Mouse (Mus musculus) right cerebral cortex, postnatal 25 days (tissue): ENCODE measurements around the gene Cfap126.

ENCODE experiments used
- DNase-seq: peaks from one replicate; pipeline ENCODE4 v3.0.0; 2022

The Cfap126 gene

GRCm38 (mm10) chr1:171096110-171096964 lies 17.4 kb upstream of the Cfap126 start:
- no peak for DNase-seq

DNA sequence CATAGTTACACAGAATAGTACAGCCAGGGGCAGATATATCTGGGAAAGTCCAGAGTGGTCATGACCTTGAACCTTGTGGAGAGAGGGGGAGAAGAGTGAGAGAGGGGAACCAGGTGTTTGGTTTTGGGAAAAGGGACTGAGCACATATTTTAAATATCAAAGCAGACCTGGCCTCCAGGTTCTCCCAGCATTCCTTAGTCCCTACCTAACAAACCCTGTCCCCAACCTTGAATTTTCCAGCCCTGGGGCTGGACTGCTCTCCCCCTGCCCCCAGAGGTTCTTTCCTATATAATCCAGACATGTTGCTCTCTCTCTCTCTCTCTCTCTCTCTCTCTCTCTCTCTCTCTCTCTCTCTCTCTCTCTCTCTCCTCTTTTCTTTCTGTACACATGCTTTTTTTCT lies 16.6 kb upstream of the Cfap126 start:
- no peak for DNase-seq

DNA sequence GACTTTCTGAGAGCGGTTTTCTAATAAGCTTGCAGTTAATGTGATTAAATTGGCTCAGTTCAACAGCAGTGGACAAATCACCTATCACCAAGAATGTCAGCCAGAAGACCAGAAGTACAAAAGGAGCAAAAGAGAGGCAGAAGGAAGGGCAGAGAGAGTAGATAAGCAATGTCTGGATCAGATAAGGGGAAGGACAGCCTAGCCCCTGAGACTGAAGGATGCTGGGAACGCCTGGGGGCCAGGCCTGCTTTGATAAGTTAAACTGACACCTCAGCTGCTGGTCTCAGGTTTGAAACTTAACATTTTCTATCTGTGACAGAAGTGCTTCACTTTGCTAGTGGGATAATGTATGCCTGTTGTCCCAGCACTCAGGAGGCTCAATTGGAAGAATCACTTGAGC lies 16.1 kb upstream of the Cfap126 start:
- no peak for DNase-seq

DNA sequence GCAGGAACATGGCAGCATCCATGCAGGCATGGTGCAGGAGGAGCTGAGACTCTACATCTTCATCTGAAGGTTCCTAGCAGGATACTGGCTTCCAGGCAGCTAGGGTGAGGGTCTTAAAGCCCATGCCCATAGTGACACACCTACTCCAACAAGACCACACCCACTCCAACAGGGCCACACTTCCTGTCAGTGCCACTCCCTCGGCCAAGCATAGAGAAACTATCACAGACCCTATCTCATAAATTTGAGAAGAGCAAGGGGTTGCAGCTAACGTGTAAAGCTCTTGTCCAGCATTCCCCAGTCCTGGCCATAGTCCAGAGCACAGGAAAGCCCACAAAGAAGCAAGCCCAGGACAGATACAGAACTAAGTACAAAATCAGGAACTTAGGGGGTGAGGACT lies 12.7 kb upstream of the Cfap126 start:
- DNase-seq = no peak

DNA sequence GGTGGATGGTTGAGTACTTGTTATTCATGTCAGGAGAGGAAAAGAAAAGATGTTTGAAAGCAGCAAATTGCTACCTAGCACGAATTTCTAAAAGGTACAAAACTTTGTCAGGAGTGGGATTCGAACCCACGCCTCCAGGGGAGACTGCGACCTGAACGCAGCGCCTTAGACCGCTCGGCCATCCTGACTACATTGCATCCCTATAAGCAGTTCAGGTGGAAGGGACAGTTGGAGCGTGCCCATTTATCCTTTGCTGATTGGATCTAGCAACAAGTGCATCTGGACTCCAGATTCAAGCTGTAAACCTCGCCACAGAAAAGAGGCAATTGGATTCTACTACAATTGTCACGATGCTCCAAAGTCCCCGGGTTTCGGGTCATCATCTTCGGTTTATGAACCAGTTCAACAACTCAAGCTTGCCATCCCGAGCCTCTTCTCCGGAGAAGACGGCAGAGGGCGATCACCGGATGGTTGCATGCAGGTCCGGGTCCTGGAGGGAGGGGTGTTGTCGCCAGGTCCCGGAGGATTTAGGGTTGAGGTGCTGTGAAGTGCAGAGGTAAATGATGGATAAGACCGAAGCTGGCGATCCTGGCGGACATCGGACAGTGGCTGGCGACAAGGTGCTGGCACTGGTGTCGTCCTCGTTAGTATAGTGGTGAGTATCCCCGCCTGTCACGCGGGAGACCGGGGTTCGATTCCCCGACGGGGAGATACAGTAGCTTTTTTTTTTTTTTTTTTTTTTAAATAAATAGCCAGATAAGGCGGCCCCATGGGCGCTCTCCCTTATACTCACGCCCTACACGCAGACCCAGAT lies 11.8 kb upstream of the Cfap126 start:
- DNase-seq = peak; percentile 86

DNA sequence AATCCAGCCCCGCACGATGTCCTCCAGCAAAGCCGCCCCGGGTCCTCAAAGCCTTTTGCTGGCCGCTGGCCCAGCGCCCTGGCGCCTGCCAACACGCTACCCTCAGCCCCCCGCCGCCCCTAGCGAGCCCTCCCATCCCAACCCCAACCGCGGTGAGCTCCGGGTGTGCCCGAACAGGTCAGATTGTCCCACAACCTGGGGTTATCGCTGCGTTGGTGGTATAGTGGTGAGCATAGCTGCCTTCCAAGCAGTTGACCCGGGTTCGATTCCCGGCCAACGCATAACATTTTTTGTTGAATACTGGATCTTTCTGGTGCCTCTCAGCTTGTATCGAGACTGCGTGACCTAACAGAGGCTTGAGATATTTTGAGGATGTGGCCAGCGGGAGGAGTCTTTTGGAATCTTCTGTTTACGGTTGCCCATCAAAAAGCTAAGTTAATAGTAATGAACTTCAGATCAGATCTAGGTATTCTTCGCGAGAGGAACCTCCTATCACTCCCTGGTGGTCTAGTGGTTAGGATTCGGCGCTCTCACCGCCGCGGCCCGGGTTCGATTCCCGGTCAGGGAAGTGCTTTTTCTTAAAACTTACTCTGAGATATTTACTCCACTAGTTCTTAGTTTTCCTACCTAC lies 11.1 kb upstream of the Cfap126 start:
- peak; percentile 83 for DNase-seq

DNA sequence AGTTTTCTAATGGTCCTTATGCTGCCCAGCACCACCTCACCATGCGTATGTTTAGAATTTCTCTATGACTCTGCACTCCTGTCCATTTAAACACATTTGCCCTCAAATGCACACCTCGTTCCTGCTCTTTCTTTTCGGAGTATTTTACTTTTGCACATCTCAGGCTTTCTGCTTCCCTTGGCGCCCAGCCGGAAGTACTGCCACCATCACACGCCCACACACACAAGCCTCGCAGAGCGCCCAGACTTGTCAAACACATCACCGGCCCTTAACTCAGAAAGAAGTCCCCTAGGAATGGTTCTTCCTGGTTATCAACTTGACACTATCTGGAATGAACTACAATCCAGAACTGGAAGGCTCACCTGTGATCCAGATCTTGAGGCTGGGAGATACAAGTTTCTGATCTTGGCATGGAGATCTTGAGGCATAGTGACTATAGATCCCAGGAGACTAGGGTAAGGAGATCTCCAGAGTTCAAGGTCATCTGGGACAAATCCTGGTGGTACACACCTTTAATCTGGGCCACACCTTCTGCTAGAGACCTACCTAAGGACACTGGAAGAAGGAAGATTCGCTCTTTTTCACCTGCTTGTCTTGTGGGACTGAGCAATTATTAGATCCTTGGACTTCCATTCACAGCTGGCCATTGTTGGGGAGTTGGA lies 10.4 kb upstream of the Cfap126 start:
- no peak for DNase-seq

DNA sequence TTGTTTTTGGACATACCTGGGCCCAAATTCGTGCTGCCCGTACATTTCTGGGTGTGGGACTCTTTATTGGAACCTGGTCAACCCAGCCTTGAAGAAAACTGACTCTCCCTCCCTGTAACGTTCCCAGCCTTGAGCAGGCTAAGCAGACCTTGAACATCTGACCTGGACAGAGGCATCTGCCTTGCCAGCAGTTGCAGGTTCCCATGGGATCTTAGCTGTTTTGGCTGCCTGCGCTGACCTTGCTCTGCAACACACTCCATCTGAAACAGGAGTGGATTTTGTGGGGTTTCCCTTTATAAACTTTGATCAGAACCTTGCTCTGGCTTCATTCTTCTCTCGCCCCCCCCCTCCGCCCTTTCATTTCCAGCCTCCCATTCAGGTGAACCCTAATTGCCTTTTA lies 8.5 kb upstream of the Cfap126 start:
- DNase-seq = no peak

DNA sequence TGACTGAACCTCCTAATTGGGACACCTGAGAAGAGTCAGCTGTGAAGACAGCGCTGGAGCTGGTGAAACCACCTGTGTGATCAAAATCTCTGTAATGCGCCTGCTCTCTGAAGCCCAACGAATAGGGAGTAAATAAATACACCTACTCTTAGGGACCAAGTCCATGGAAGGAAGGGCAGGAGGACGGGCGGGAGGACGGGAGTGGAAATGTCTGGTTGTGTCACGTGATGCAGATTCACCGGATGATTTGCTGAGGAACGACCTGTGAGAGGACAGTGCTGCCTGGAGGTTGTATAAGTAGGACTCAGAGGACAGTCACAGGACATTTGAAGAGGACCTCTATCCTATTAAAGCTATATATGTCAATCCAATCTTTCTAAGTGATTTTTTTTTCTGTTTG lies 4.1 kb upstream of the Cfap126 start:
- no peak for DNase-seq

DNA sequence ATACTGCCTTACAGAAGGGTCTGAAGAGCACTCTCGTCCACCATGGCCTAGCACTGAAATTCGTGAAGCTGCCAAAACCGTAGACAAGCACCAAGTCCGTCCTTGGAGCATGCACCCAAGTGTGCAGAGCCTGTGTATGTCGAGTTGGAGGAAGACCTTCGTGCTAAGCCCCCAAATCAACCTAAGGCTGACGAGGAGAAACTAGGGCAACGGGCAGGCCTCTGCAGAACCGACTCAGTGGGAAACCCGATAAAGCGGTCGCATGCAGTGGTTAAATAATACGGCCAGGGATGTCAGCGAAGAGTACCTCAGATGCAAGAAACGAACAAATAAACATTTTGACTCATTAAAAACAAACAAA lies 3.1 kb upstream of the Cfap126 start:
- DNase-seq = no peak

GRCm38 (mm10) chr1:171111020-171111780 lies 2.5 kb upstream of the Cfap126 start:
- peak; percentile 94 for DNase-seq

DNA sequence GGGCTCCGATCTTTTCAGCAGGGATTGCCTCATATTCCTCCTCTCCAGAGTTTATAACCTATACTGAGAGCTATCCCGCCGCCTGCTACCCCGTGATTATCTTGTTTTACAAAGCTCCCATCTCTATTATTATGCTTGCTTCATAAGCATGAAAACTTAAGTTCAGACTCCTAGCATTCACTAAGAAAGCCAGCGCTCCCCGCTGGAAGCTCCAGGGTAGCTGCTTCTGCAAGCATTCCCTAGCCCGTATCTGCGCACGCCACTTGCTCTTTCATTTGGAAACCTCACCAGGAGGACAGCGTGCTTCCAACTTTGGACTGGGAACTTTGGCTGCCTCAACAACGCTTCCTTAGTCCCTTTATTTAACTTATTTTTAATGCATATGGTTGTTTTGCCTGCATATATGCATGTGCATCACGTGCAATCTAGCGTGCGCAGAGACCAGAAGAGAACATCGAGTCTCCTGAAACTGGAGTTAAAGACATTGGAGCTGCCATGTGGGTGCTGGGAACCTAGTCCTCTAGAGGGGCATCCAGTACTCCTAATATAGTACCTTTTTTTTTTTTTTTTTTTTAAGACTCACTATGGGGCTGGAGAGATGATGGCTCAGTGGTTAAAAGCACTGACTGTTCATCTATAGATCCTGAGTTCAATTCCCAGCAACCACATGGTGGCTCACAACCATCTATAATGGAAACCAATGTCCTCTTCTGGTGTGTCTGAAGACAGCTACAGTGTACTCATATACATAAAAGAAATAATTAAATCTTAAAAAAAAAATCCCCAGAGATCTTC lies 1.7 kb upstream of the Cfap126 start:
- DNase-seq = no peak

DNA sequence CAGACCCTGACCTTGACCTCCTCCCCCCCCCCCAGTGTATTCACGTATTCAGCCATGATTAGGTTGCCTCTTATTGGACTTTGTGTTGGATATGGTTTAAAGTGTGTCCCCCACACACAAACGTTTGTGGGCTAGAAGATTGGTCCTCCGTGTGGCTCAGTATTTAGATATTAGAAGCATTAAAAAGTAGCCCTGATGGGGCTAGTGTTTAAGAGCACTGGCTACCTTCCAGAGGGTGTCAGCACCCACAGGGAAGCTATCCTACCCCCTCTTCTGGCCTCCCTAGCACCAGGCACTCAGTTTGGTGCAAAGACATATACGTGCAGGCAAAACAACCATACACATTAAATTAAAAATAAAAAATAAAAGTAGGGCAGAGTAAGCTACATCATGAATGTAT lies 732 bp upstream of the Cfap126 start:
- DNase-seq = no peak

GRCm38 (mm10) chr1:171116280-171116679 lies 2.6 kb downstream of the Cfap126 start:
- DNase-seq = no peak

DNA sequence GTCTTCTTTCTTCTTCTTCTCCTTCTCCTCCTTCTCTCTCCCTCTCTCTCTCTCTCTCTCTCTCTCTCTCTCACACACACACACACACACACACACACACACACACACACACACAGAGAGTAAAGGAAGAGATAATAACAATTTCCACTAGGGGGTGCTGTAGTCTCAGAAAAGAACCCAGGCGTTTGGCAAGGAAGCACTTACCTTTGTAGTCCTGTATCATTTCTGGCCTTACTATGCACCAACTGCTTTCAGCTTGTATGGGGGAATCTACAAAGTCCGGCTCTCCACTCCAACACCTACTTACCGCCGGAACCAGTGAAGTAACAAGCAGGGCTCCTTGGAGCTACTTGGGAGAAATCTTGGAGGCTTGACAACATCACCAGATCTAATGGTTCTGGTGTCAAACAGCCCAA lies 4.6 kb downstream of the Cfap126 start:
- DNase-seq = no peak

DNA sequence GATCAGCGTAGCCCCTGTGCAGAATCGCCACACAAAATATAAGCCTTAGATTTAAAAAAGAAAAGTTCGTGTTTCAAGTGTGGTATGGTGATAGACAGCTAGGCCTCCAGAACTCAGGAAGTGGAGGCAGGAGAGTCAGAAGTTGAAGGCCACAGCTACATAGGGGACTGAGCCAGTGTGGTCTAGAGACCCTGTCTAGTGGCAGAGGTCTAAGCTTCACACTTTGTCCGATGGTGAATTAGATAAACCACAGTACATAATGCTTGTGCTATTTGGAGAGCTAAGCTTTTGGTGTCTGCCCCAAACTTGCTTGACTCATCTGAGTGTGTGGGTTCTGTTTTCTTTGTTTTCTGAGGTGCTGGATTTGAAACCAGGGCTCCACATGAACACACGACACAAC lies 5.3 kb downstream of the Cfap126 start:
- no peak for DNase-seq

GRCm38 (mm10) chr1:171119405-171119804 lies 5.7 kb downstream of the Cfap126 start:
- DNase-seq = no peak

DNA sequence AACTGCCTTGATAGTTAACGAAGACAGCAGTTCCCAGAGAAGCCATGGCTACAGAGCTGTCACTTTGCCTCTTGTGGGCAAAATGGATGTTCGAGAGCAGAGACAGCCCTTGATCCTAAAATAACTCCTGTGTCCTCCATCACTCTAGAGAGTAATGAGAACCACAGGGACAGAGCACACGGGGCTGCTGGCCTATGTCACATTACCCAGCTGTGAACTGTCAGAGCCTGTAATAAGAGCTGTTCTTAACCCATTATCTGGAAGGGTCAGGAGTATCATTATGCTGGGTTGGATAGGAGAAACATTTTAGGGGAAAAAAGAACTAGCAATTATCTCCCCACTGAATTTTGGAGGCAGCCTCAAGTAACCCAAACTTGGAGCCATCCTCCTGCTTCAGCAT lies 7.2 kb downstream of the Cfap126 start:
- no peak for DNase-seq

DNA sequence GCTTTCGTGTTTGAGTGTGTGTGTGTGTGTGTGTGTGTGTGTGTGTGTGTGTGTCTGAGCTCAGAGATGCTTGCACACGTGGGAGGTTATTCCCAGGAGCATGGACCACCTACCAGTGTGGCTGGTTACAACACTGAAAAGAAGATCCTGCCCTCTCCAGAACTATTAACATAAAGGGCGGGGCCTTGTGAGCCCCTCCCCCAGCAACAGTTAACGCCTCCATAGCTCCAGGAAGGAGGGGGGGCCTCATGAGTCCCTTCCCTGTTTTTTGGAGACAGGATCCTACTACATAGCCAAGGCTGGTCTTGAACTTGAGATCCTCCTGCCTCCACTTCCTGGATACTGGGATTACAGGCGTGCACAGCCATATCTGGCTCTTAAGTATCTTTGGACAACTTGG lies 8.1 kb downstream of the Cfap126 start:
- no peak for DNase-seq

- DNase-seq = no peak
These were observed 9.2 kb downstream of the Cfap126 start for GRCm38 (mm10) chr1:171122932-171123331.

DNA sequence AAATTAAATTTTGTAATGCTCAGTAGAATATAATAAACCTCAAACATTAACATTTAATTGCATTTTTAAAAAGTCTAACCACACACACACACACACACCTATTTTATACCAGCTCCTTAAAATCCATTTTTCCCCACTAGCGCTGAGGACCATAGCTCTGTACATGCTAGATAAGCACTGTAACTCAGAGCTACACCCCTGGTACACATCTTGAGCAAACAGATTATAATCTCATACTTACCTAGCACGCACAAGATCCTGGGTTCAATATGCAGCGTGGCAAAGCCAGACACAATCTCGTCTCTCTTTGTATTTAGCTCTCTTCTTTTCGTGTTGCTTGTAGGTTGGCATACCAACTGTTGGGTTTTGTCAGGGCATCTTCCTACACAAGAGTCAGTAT lies 10.7 kb downstream of the Cfap126 start:
- DNase-seq = no peak

GRCm38 (mm10) chr1:171129251-171129650 lies 15.5 kb downstream of the Cfap126 start:
- DNase-seq = peak; percentile 39
